Mouse (Mus musculus) cortical plate, adult 2 months (tissue): ENCODE results near the gene Tsc22d2.

Source experiments
- CTCF ChIP-seq: fragments of 200-500 bp; IDR thresholded peaks from 2 replicates; pipeline ENCODE4 v1.5.1; 2011; ENCODE audit warnings: mild to moderate bottlenecking, control low read depth, low read length; ENCODE audit not compliant: insufficient read depth; ENCODE audit errors: extremely low read depth
- POLR2A ChIP-seq: fragments of 200-500 bp; IDR thresholded peaks from 2 replicates; pipeline ENCODE4 v1.6.1; 2011; ENCODE audit warnings: mild to moderate bottlenecking, low read length, control low read depth; ENCODE audit not compliant: insufficient read depth; ENCODE audit errors: extremely low read depth

DNA sequence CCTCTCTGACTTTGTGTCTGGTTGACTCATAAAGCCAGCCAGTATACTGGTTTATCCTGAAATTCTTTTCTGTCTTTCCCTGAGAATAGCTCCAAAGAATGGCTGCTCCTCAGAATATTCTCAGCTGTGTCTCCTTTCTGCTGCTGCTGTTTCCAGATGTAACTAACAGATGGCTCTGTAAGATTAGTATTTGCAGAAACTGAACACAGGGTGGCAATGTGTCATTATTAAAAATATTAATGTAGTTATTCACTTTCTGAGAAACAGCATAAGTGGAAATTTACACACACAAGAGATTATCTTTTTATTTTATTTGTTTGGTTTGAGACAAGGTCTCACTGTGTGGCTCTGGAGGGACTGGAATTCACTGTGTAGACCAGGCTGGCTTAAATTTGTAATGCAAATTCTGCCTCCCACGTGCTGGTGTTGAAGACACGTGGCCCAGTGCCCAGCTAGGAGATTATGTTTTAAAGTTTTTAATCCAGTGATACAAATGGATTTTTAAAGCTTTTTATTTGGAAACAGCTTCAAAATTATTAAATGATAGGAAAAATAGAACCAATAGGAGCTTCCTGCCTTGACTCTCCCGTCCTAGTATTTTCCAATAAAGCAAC is 89.3 kb downstream of the Tsc22d2 start:
- TF ChIP-seq POLR2A (no peak), CTCF (no peak)
